Mouse (Mus musculus) stomach, embryonic 15.5 days (tissue): ENCODE results near the gene Slfn3. TPM values are rescaled to one million over a fixed set of nuclear protein-coding genes. Genes with fewer than 3 reads are reported as not detected.
"Not testable (repeated sequence)": the region's sequence is repeated elsewhere in the genome, so short reads cannot be mapped to it uniquely, and the experiment has no call there.

ENCODE experiments used
- ATAC-seq: fragments of 200-750 bp; cut with Nextera tagmentation; 2 replicates; pipeline ENCODE4 v1.8.0; 2017; ENCODE audit warnings: low read depth, moderate number of reproducible peaks, moderate TSS enrichment; ENCODE audit not compliant: insufficient read depth, low FRiP score
- H3K27ac ChIP-seq: fragments of 300-500 bp; sonication (generic); 2 replicates; pipeline ENCODE4 v1.5.1; 2015; ENCODE audit warnings: mild to moderate bottlenecking, inconsistent platforms
- H3K27me3 ChIP-seq: fragments of 300-500 bp; sonication (generic); replicated peaks from 2 replicates; pipeline ENCODE4 v1.6.1; 2015; ENCODE audit warnings: inconsistent platforms
- H3K36me3 ChIP-seq: fragments of 300-500 bp; sonication (generic); 2 replicates; pipeline ENCODE4 v1.6.1; 2015; ENCODE audit warnings: inconsistent platforms
- H3K4me1 ChIP-seq: fragments of 300-500 bp; sonication (generic); 2 replicates; pipeline ENCODE4 v1.6.1; 2015; ENCODE audit warnings: inconsistent platforms
- H3K4me2 ChIP-seq: fragments of 300-500 bp; sonication (generic); 2 replicates; pipeline ENCODE4 v1.6.1; 2015; ENCODE audit warnings: mild to moderate bottlenecking, inconsistent platforms
- H3K4me3 ChIP-seq: fragments of 300-500 bp; sonication (generic); replicated peaks from 2 replicates; pipeline ENCODE4 v1.5.1; 2015; ENCODE audit warnings: inconsistent platforms
- H3K9ac ChIP-seq: fragments of 300-500 bp; sonication (generic); 2 replicates; pipeline ENCODE4 v1.6.1; 2015; ENCODE audit warnings: inconsistent platforms
- H3K9me3 ChIP-seq: fragments of 300-500 bp; sonication (generic); 2 replicates; pipeline ENCODE4 v1.6.1; 2016; ENCODE audit warnings: inconsistent platforms
- WGBS: fragments of 180-500 bp; shearing (Covaris S2); methylation state at CpG from one replicate; pipeline ENCODE4 v1.1.7; 2015; 5-methylcytosine and 5-hydroxymethylcytosine counted together
- polyA plus RNA-seq: library from polyadenylated mRNA; unstranded; fragments of >200 nt; fragmentation: Nextera tagmentation; extraction: Ambion mirVana; gene quantifications from 2 replicates; pipeline ENCODE4 v1.2.1, GENCODE M21; 2015

The Slfn3 gene
- polyA plus RNA-seq, 1 experiment from 2014 or later = 0.53 TPM

GRCm38 (mm10) chr11:83227926-83228723 is 37.0 kb downstream of the Slfn3 start:
- no peaks in the 10 kb centered on the region for H3K9me3 ChIP-seq
- H3K27ac ChIP-seq = no peak overlapping the region
- H3K4me3 ChIP-seq = no peak overlapping the region
- WGBS = 79% methylated on average over 7 of the region's 7 CpGs
- no peaks in the 10 kb centered on the region for H3K27me3 ChIP-seq
- H3K36me3 ChIP-seq = no peaks in the 10 kb centered on the region
- H3K4me1 ChIP-seq = no peaks in the 10 kb centered on the region
- ATAC-seq = no peak
- no peak overlapping the region for H3K9ac ChIP-seq
- H3K4me2 ChIP-seq = no peak overlapping the region

GRCm38 (mm10) chr11:83230966-83231365 is 39.8 kb downstream of the Slfn3 start:
- H3K27me3 ChIP-seq = no peaks in the 10 kb centered on the region
- no peak for ATAC-seq
- H3K9ac ChIP-seq = no peak overlapping the region
- H3K4me2 ChIP-seq = no peak overlapping the region
- no peak overlapping the region for H3K4me3 ChIP-seq
- H3K36me3 ChIP-seq = no peaks in the 10 kb centered on the region
- no peaks in the 10 kb centered on the region for H3K4me1 ChIP-seq
- no peaks in the 10 kb centered on the region for H3K9me3 ChIP-seq
- no peak overlapping the region for H3K27ac ChIP-seq
- 67% methylated on average over 3 of the region's 3 CpGs for WGBS

GRCm38 (mm10) chr11:83233621-83234020 is 42.5 kb downstream of the Slfn3 start:
- not testable (repeated sequence) for H3K36me3 ChIP-seq, H3K9ac ChIP-seq, H3K9me3 ChIP-seq, H3K4me1 ChIP-seq, H3K27me3 ChIP-seq, H3K27ac ChIP-seq, ATAC-seq, H3K4me3 ChIP-seq, H3K4me2 ChIP-seq
- WGBS = 40% methylated on average over 5 of the region's 5 CpGs

GRCm38 (mm10) chr11:83237390-83237789 is 46.3 kb downstream of the Slfn3 start:
- not testable (repeated sequence) for H3K9ac ChIP-seq, H3K4me2 ChIP-seq, H3K36me3 ChIP-seq, H3K27ac ChIP-seq, H3K4me3 ChIP-seq, ATAC-seq, H3K9me3 ChIP-seq, H3K27me3 ChIP-seq, H3K4me1 ChIP-seq
- 74% methylated on average over 9 of the region's 9 CpGs for WGBS

- Histone ChIP-seq H3K4me2 (no peak overlapping the region), H3K9ac (no peak overlapping the region), H3K4me3 (no peak overlapping the region), H3K27me3 (no peaks in the 10 kb centered on the region), H3K9me3 (no peaks in the 10 kb centered on the region), H3K36me3 (no peaks in the 10 kb centered on the region), H3K4me1 (no peaks in the 10 kb centered on the region), H3K27ac (no peak overlapping the region)
- ATAC-seq = no peak
- 76% methylated on average over 2 of the region's 2 CpGs for WGBS
Observed at GRCm38 (mm10) chr11:83238389-83238788, 47.3 kb downstream of the Slfn3 start.

GRCm38 (mm10) chr11:83239811-83240210 is 48.7 kb downstream of the Slfn3 start:
- no peaks in the 10 kb centered on the region for H3K36me3 ChIP-seq
- H3K27ac ChIP-seq = no peak overlapping the region
- no peaks in the 10 kb centered on the region for H3K9me3 ChIP-seq
- H3K27me3 ChIP-seq = no peaks in the 10 kb centered on the region
- no peak overlapping the region for H3K4me3 ChIP-seq
- no peak for ATAC-seq
- H3K4me1 ChIP-seq = no peaks in the 10 kb centered on the region
- no peak overlapping the region for H3K9ac ChIP-seq
- no peak overlapping the region for H3K4me2 ChIP-seq
- WGBS = 17% methylated on average over 2 of the region's 2 CpGs

GRCm38 (mm10) chr11:83257211-83257610 is 66.1 kb downstream of the Slfn3 start:
- not testable (repeated sequence) for H3K9ac ChIP-seq, H3K27me3 ChIP-seq, H3K27ac ChIP-seq, ATAC-seq, H3K9me3 ChIP-seq, H3K4me3 ChIP-seq, H3K4me1 ChIP-seq, H3K4me2 ChIP-seq, H3K36me3 ChIP-seq
- 28% methylated on average over 5 of the region's 5 CpGs for WGBS

GRCm38 (mm10) chr11:83262673-83263072 is 71.5 kb downstream of the Slfn3 start:
- WGBS = 88% methylated on average over 1 of the region's 1 CpGs
- no peak overlapping the region for H3K4me2 ChIP-seq
- H3K9me3 ChIP-seq = no peaks in the 10 kb centered on the region
- H3K4me1 ChIP-seq = no peaks in the 10 kb centered on the region
- ATAC-seq = no peak
- no peaks in the 10 kb centered on the region for H3K36me3 ChIP-seq
- H3K27ac ChIP-seq = no peak overlapping the region
- no peak overlapping the region for H3K9ac ChIP-seq
- no peak overlapping the region for H3K4me3 ChIP-seq
- H3K27me3 ChIP-seq = no peaks in the 10 kb centered on the region

GRCm38 (mm10) chr11:83263146-83263545 is 72.0 kb downstream of the Slfn3 start:
- ATAC-seq = no peak
- Histone ChIP-seq H3K4me1 (no peaks in the 10 kb centered on the region), H3K36me3 (no peaks in the 10 kb centered on the region), H3K4me2 (no peak overlapping the region), H3K9ac (no peak overlapping the region), H3K27me3 (no peaks in the 10 kb centered on the region), H3K27ac (no peak overlapping the region), H3K4me3 (no peak overlapping the region), H3K9me3 (no peaks in the 10 kb centered on the region)
- 56% methylated on average over 3 of the region's 3 CpGs for WGBS

Other genes with a start within 250 kb of the Slfn3 start
- gene Slfn5, start 240.0 kb upstream of the Slfn3 start, polyA plus RNA-seq = 2.4 and 2.5 TPM in 2 replicates
- 23.8 and 26.8 TPM in 2 replicates for gene Slfn9, start 199.5 kb upstream of the Slfn3 start, polyA plus RNA-seq
- 0.81 and 1.0 TPM in 2 replicates for gene Slfn8, start 170.5 kb upstream of the Slfn3 start, polyA plus RNA-seq
- 8.4 and 9.2 TPM in 2 replicates for gene Slfn2, start 126.2 kb upstream of the Slfn3 start, polyA plus RNA-seq
- 1.6 and 1.8 TPM in 2 replicates for gene Slfn1, start 74.5 kb upstream of the Slfn3 start, polyA plus RNA-seq
- gene Slfn4, start 16.1 kb upstream of the Slfn3 start, polyA plus RNA-seq = 0.73 and 0.76 TPM in 2 replicates
- 1.1 and 2.6 TPM in 2 replicates for gene Slfn14, start 95.4 kb downstream of the Slfn3 start, polyA plus RNA-seq
- gene Ap2b1, start 107.7 kb downstream of the Slfn3 start, polyA plus RNA-seq = 42.3 and 53.0 TPM in 2 replicates
- 14.0 TPM in 2 replicates for gene Pex12, start 111.3 kb downstream of the Slfn3 start, polyA plus RNA-seq
- 2.4 and 2.7 TPM in 2 replicates for gene Rasl10b, start 217.8 kb downstream of the Slfn3 start, polyA plus RNA-seq
- gene Gas2l2, start 238.1 kb downstream of the Slfn3 start, polyA plus RNA-seq = 0.08 TPM in 1 of 2 replicates, not detected in the other
- 0.72 and 1.1 TPM in 2 replicates for gene 1700020L24Rik, start 246.3 kb downstream of the Slfn3 start, polyA plus RNA-seq